Mouse (Mus musculus) common myeloid progenitor, adult 5-6 weeks (primary cell): ENCODE data around the gene Rasal1. TPM values are rescaled to one million over a fixed set of nuclear protein-coding genes. Genes with fewer than 3 reads are reported as not detected.

Source experiments
- ATAC-seq: replicated peaks from 2 replicates; pipeline ENCODE4 v1.8.0; 2016; ENCODE audit warnings: low read depth, mild to moderate bottlenecking, moderate TSS enrichment, inconsistent platforms; ENCODE audit not compliant: poor library complexity, severe bottlenecking
- total RNA-seq: library from RNA; stranded (forward); fragments of 200-1000, 187-1606 nt; gene quantifications from 2 replicates; pipeline ENCODE4 v1.2.3, GENCODE M21; 2017

Rasal1 gene
- total RNA-seq = 1.0 and 1.1 TPM in 2 replicates

- peak; percentile 67 for ATAC-seq
These were observed at the start of gene Rasal1 for GRCm38 (mm10) chr5:120648569-120649373. TSS of gene Rasal1 (plus strand) at chr5:120648812.

GRCm38 (mm10) chr5:120599625-120600024, 49.0 kb upstream of the Rasal1 start:
- peak; percentile 55 for ATAC-seq

GRCm38 (mm10) chr5:120600946-120601668, 47.5 kb upstream of the Rasal1 start:
- ATAC-seq = no peak

- ATAC-seq = no peak
These were observed 46.4 kb upstream of the Rasal1 start for GRCm38 (mm10) chr5:120602210-120602609.

GRCm38 (mm10) chr5:120603515-120603914, 45.1 kb upstream of the Rasal1 start:
- ATAC-seq = no peak

DNA sequence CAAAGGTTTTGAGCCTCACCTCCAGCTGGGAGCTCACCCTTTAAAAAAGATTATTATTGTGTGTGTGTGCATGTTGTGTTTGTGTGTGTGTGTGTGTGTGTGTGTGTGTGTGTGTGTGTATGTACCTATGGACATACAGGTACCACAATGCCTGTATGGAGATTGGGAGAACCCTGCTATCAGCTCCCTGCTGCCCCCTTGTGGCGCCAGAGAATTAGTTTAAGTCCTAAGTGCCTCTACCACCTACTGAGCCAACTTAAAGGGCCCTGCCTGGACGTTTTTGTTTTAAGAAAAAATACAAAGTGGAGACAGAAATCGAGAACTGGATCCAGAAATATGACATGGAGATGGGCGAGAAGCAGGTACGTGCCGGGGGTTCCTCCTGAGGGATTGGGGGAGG, 43.8 kb upstream of the Rasal1 start:
- peak; percentile 67 for ATAC-seq

DNA sequence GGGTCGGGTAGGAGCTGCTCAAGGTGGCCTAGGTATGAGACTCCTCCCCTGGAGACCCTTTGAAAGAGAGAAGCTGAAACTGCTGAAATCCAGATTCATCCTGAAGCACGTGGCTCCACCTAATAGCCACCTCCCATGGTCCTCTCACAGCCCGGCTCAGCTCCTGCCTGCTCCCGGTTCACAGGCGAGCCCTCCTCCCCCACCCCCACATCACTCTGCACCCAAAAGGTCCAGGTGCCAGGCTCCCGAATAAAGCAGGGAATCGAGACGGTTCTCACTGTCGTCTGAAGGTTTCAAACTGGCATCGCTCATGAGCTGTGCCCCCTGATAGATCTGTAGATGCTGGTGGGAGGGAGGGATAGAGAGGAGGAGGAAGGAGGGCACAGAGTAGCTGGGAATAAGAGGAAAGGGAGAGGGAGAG, 43.4 kb upstream of the Rasal1 start:
- no peak for ATAC-seq

- peak; percentile 79 for ATAC-seq
These were observed 42.9 kb upstream of the Rasal1 start for GRCm38 (mm10) chr5:120605688-120606087.

DNA sequence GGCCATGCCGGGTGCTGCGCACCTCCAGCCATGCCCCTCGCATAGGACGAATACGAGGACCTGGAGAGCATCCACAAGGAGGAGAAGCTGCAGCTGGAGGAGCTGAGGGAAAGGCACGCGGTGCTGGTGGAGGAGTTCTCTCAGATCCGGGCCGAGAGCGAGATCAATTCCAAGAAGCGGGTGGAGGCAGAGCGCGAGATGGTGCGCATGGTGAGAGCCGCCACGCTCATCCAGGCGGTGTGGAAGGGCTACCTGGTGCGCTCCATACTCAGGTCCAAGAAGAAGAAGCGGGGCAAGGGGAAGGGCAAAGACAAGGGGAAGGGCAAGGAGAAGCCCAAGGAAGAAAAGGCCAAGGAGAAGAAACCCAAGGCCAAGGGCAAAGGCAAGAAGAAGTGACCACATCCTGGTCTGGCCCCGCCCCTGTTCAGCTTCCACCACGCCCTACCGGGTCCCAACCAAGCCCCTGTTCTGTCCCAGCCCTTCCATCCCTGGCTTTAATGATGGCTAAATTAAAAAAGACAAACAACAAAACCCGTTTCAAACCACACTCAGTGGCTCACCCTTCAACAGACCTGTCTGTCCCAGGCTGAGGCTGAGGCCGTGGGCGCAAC, 41.9 kb upstream of the Rasal1 start:
- no peak for ATAC-seq

GRCm38 (mm10) chr5:120607335-120607734, 41.3 kb upstream of the Rasal1 start:
- ATAC-seq = no peak

DNA sequence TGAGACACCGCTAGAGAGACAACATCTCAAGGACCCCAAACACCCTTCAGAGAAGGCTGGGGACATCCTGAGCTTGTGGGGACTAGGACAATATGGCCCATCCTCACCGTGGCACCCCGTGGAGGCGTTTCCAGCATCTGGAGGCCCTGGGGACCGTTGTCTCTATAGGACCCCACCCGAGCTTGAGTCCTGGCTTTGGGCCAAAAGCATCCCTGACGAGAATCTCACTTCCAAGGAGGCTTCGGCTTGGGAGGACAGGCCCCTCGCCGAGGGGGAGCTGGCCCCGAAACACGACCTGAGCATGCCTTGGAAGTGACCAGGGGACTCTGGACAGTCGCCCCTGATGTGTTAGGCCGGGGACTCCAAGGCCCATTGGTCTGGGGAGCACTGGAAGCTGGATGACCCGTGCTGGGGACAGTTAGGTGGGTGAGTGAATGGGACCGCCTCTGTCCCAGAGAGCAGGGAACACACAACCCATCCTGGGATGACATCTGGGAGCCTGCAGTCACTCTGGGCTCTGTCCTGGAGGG, 39.3 kb upstream of the Rasal1 start:
- no peak for ATAC-seq

- no peak for ATAC-seq
These were observed 37.7 kb upstream of the Rasal1 start for GRCm38 (mm10) chr5:120610906-120611305.

DNA sequence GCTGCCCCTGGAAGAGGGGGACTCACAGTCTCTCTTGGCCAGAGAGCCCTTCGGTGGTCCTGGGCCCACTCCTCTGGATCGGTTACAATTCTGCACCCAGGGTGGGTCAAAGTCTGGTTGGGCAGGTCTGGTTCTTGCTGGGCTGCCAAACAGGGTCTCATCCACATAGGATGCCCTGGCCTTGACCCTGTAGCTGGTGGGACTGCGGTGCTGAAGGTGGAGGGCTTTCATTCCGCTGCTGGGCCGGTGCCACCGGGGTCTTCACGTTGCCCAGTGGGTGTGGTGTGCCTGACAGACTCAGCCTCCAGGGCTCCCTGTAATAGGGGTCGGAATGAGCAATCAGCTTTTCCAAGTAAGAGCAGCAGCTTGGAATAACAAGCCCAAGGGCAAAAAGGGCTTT, 37.2 kb upstream of the Rasal1 start:
- ATAC-seq = no peak

DNA sequence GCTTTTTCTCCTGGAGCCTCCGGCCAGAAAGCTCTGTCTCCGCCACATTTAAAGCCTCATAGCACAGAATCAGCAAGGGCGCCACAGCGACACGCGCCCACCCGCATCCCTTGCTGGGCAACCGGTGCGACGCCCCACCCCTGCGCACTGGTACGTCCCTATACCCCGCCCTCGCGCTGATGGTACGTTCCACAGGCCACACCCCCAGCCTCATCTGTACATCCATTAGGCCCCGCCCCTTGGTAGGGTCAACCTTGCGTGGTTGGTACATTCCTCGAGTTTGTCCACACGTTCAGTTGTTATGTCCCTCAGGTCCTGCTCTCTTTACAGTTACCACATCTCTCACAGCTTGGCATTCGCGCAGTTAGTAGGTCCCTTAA, 36.2 kb upstream of the Rasal1 start, which contains the start of the genes Rita1 and Ddx54:
Gene Rita1, minus strand, starts transcription at position 148 of the 380 bp plus-strand sequence.
Gene Ddx54, plus strand, starts transcription at position 298 of the 380 bp plus-strand sequence.
- ATAC-seq = peak; percentile 77

GRCm38 (mm10) chr5:120612822-120613604, 35.6 kb upstream of the Rasal1 start:
- peak; percentile 87 for ATAC-seq

- ATAC-seq = no peak
These were observed 32.7 kb upstream of the Rasal1 start for GRCm38 (mm10) chr5:120615903-120616302.

DNA sequence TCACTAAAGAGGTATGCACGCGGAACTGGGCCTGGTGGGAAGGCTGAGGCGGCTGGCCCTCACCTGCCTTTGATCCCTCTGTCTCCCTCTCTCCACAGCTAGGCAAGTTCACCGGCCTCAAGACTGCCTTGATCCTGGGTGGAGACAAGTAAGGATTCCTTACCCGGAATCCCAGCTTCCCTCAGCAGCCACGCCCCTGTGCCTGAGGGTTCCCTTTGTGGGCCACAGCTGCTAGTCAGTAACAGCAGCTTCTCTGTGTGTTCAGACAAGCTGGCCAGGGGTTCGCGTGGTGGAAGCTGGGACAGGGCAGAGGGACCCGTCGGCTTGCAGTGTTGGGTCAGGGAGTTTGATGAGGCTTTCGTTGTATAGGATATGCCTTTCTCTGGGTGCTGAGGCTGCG, 29.8 kb upstream of the Rasal1 start:
- no peak for ATAC-seq

GRCm38 (mm10) chr5:120619201-120619600, 29.4 kb upstream of the Rasal1 start:
- peak; percentile 37 for ATAC-seq

DNA sequence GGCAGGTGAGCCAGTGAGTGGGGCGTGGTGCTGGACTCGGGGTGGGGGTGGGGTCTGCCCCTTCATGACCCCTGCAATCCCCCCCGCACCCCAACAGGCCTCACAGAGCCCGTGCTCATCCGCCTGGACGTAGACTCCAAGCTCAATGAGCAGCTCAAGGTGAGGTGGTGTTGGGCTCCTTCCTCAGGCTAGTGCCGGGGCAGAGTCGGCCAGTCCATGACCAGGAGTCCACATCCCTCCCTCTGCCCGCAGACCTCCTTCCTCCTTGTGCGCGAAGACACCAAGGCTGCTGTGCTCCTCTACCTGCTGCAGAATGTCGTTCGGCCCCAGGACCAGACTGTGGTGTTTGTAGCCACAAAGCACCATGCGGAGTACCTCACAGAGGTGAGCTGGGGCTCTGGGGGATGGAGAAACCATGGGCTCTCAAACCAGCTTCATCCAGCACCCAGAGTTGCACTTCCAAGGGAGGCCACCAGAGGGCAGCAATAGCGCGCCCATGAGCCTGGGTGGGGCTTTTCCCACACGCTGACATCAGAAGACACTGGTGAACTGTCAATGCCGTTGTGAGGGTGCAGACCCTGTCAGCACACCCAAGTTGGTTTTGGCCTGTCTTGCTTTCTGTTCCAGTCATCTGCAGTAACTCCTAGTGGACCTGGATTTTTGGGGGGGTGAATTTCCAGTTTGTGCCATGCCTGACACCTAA, 28.1 kb upstream of the Rasal1 start:
- peak; percentile 78 for ATAC-seq
